Mouse (Mus musculus) erythroblast, embryonic 14.5 days (primary cell): ENCODE data around the gene Ltbp1.

Experiments used
- GATA1 ChIP-seq: IDR thresholded peaks from 2 replicates; pipeline ENCODE4 v1.6.1; 2012; ENCODE audit warnings: low read length, inconsistent platforms, mixed read lengths
- TAL1 ChIP-seq: IDR thresholded peaks from 3 replicates; pipeline ENCODE4 v1.6.1; 2012; ENCODE audit warnings: low read length, inconsistent platforms, mixed read lengths

GRCm38 (mm10) chr17:75115594-75115993 is 110.2 kb downstream of the Ltbp1 start:
- TF ChIP-seq GATA1, result no peak
- TF ChIP-seq TAL1, result no peak
